Mouse (Mus musculus) G1E-ER4 (cell line): ENCODE data around the gene March9. TPM values are rescaled to one million over a fixed set of nuclear protein-coding genes. Genes with fewer than 3 reads are reported as not detected.

Experiments used
- GATA1 ChIP-seq: IDR thresholded peaks from one replicate; pipeline ENCODE4 v1.8.0; 2012; ENCODE audit warnings: low read length, inconsistent platforms
- polyA plus RNA-seq: library from polyadenylated mRNA; stranded (reverse); fragments of >175 nt; gene quantifications from 2 replicates; pipeline ENCODE4 v1.2.3, GENCODE M21; 2012

March9 gene
- polyA plus RNA-seq, 1 experiment = 0.72 TPM

GRCm38 (mm10) chr10:127054646-127055045 is 5.3 kb downstream of the March9 start:
- no peak for TF ChIP-seq GATA1

- TF ChIP-seq GATA1 = no peak
These were observed 9.9 kb downstream of the March9 start for GRCm38 (mm10) chr10:127050119-127050474.

- no peak for TF ChIP-seq GATA1
These were observed 10.4 kb downstream of the March9 start for GRCm38 (mm10) chr10:127049395-127050118.

GRCm38 (mm10) chr10:127048608-127049394 is 11.2 kb downstream of the March9 start:
- no peak for TF ChIP-seq GATA1

GRCm38 (mm10) chr10:127047954-127048353 is 12.0 kb downstream of the March9 start, which contains the start of gene Cyp27b1:
Gene Cyp27b1 (plus strand): TSS chr10:127048250.
- no peak for TF ChIP-seq GATA1

- no peak for TF ChIP-seq GATA1
These were observed 16.8 kb downstream of the March9 start for GRCm38 (mm10) chr10:127043187-127043586.

GRCm38 (mm10) chr10:127042468-127043115 is 17.4 kb downstream of the March9 start:
- TF ChIP-seq GATA1 = no peak

- no peak for TF ChIP-seq GATA1
These were observed 18.1 kb downstream of the March9 start for GRCm38 (mm10) chr10:127041774-127042338.

- TF ChIP-seq GATA1 = no peak
These were observed 18.7 kb downstream of the March9 start, which contains the start of the genes Mettl1 and Eef1akmt3 for GRCm38 (mm10) chr10:127041274-127041766. Gene Mettl1 (plus strand): TSS chr10:127041414. Gene Eef1akmt3 (minus strand): TSS chr10:127041513.

GRCm38 (mm10) chr10:127040569-127041214 is 19.3 kb downstream of the March9 start:
- no peak for TF ChIP-seq GATA1

- TF ChIP-seq GATA1 = no peak
These were observed 22.3 kb downstream of the March9 start for GRCm38 (mm10) chr10:127037641-127038040.

GRCm38 (mm10) chr10:127036273-127036672 is 23.7 kb downstream of the March9 start:
- no peak for TF ChIP-seq GATA1

- TF ChIP-seq GATA1 = no peak
These were observed 26.7 kb downstream of the March9 start for GRCm38 (mm10) chr10:127033301-127033741.

GRCm38 (mm10) chr10:127030336-127031296 is 29.4 kb downstream of the March9 start, which contains the start of gene Tsfm:
Gene Tsfm (minus strand): TSS chr10:127030840.
- no peak for TF ChIP-seq GATA1

GRCm38 (mm10) chr10:127018422-127018821 is 41.6 kb downstream of the March9 start:
- no peak for TF ChIP-seq GATA1
